Mouse (Mus musculus) cerebellum, adult 2 months (tissue): ENCODE data around the gene Hist1h2ae.

ENCODE experiments used
- CTCF ChIP-seq: fragments of 200-500 bp; IDR thresholded peaks from 2 replicates; pipeline ENCODE4 v1.5.1; 2011; ENCODE audit warnings: low read depth, mild to moderate bottlenecking, control low read depth, low read length, moderate library complexity, borderline replicate concordance; ENCODE audit not compliant: insufficient read depth
- POLR2A ChIP-seq: fragments of 200-500 bp; IDR thresholded peaks from 2 replicates; pipeline ENCODE4 v1.6.1; 2011; ENCODE audit warnings: low read length, control low read depth, borderline replicate concordance; ENCODE audit not compliant: insufficient read depth

DNA sequence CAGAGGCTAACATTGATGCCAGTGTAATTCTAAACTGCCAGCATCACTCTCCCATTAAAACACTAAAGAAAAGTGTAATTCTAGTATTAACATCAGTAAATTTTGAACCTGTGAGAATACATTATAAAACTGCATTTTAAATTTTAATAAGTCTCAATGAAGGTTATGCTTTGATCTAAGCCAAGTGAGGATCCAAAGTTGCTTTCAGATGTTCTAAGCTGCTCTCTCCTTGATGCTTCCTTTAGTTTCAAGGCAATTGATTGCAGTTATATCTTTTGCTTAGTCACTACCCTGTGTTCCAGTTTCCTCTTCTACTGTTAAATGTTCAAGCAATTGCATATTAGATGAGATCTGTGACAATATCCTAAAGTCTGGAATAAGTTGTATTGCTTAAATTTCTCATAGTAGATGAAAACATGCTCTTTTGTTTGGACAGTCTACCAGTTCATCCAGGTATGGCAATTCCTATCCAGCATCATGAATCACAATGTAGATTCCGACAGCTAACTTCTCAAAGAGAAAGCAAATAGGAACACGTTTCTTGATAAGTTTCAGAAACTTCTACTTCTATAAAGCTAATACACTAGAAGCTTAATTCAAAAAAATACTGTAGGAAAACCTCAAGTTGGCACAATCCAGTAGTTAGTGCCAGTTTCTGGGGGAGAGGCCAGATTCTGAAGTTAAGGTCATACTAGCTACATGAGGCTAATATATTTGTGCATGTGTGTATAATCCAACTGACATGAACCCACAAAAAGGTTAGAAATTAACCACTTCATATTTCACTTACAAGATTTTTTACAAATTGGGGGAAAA is 1.4 kb upstream of the Hist1h2ae start:
- TF ChIP-seq CTCF (no peak), POLR2A (no peak)
